Mouse (Mus musculus): ENCODE measurements around the gene Gm49388. TPM values are rescaled to one million over a fixed set of nuclear protein-coding genes. Genes with fewer than 3 reads are reported as not detected.

Gm49388 gene
- 0.75 TPM in 1 of 2 replicates, not detected in the other for polyA plus RNA-seq (2011; ENCODE audit: insufficient read depth, insufficient read length, low replicate concordance, missing spikeins)

DNA sequence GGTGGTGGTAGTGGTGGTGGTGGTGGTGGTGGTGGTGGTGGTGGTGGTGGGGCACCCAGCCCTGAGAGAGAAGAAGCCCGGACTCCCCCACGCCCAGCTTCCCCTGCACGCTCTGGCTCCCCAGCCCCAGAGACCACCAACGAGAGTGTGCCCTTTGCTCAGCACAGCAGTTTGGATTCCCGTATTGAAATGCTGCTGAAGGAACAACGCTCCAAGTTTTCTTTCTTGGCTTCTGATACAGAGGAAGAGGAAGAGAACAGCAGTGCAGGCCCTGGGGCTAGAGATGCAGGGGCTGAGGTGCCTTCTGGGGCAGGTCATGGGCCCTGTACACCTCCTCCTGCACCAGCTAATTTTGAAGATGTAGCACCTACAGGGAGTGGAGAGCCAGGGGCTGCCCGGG is at the start of gene Gm49388:
Gene Gm49388 (plus strand): TSS at position 301 of the 400 bp plus-strand sequence.
- no peak within 1 kb of the TSS for H3K27ac ChIP-seq (ENCODE audit: control insufficient read depth, insufficient read depth, low read depth, low read length, poor library complexity)
- no peak within 1 kb of the TSS for H3K4me3 ChIP-seq (replicated peaks; ENCODE audit: control insufficient read depth, low read depth, low read length)
- WGBS = 93% methylated on average over 7 of the region's 7 CpGs
- TF ChIP-seq POLR2A (IDR thresholded peaks at IDR 0.05; ENCODE audit: borderline replicate concordance, control insufficient read depth, low read depth, low read length) (no peak), CTCF (IDR thresholded peaks at IDR 0.05; ENCODE audit: control insufficient read depth, insufficient read depth, low read length) (no peak)
- H3K4me1 ChIP-seq (ENCODE audit: control insufficient read depth, insufficient read depth, low read length) = no peaks in the 10 kb centered on the region

DNA sequence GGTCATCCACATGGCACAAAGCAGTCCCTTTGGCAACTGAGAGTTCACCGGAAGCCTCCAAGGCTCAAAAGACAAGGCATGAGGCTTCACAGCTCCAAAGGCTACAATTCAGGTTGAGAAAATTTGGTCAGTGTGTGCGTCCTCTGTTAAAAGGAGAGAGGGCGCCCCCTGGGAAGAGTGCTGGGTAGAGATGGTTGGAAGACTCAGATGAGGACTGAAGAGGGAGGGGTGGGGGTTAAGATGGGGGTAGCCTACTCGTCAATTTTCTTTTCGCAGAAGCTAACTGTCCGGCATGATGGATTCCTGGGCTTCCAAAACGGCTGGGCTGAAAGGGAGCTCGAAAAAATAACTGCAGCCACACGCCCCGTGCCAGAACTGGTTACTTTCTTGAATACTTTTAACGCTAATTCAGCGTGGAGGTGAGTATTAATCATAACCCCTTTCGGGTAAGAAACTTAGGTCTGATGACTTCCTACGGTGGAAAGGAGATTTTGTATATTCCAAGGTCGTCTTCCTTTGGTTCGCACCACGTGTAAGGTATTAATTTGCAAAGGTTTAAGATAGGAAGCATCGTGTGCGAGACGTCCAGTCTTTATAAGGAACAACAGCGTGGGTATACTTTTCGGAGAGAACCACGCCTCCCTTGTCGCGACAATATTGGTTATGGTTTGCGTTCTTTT is 40.9 kb upstream of the Gm49388 start, which contains the start of gene Fbxl19:
Gene Fbxl19 (plus strand): TSS at position 178 of the 680 bp plus-strand sequence.
- H3K4me1 ChIP-seq (ENCODE audit: control insufficient read depth, insufficient read depth, low read length) = no peaks in the 10 kb centered on the region
- H3K27ac ChIP-seq (ENCODE audit: control insufficient read depth, insufficient read depth, low read depth, low read length, poor library complexity) = peak within 1 kb of the TSS; percentile 83; the same call in 1 of the 2 replicates
- H3K4me3 ChIP-seq (replicated peaks; ENCODE audit: control insufficient read depth, low read depth, low read length) = peak within 1 kb of the TSS; percentile 95
- no peak for TF ChIP-seq POLR2A (IDR thresholded peaks at IDR 0.05; ENCODE audit: borderline replicate concordance, control insufficient read depth, low read depth, low read length)
- peak; percentile 27; the same call in 1 of the 2 replicates for TF ChIP-seq CTCF (IDR thresholded peaks at IDR 0.05; ENCODE audit: control insufficient read depth, insufficient read depth, low read length)
- WGBS = under 1% methylated on average over 26 of the region's 26 CpGs

- TF ChIP-seq POLR2A (IDR thresholded peaks at IDR 0.05; ENCODE audit: borderline replicate concordance, control insufficient read depth, low read depth, low read length) = no peak
- TF ChIP-seq CTCF (IDR thresholded peaks at IDR 0.05; ENCODE audit: control insufficient read depth, insufficient read depth, low read length) = no peak
- Histone ChIP-seq H3K4me3 (replicated peaks; ENCODE audit: control insufficient read depth, low read depth, low read length) (peak overlapping the region; percentile 95), H3K27ac (ENCODE audit: control insufficient read depth, insufficient read depth, low read depth, low read length, poor library complexity) (peak overlapping the region; percentile 83; the same call in 1 of the 2 replicates), H3K4me1 (ENCODE audit: control insufficient read depth, insufficient read depth, low read length) (no peaks in the 10 kb centered on the region)
- WGBS = 0% methylated on average over 19 of the region's 19 CpGs
Measured at GRCm38 (mm10) chr7:127745251-127745651, 40.2 kb upstream of the Gm49388 start.

DNA sequence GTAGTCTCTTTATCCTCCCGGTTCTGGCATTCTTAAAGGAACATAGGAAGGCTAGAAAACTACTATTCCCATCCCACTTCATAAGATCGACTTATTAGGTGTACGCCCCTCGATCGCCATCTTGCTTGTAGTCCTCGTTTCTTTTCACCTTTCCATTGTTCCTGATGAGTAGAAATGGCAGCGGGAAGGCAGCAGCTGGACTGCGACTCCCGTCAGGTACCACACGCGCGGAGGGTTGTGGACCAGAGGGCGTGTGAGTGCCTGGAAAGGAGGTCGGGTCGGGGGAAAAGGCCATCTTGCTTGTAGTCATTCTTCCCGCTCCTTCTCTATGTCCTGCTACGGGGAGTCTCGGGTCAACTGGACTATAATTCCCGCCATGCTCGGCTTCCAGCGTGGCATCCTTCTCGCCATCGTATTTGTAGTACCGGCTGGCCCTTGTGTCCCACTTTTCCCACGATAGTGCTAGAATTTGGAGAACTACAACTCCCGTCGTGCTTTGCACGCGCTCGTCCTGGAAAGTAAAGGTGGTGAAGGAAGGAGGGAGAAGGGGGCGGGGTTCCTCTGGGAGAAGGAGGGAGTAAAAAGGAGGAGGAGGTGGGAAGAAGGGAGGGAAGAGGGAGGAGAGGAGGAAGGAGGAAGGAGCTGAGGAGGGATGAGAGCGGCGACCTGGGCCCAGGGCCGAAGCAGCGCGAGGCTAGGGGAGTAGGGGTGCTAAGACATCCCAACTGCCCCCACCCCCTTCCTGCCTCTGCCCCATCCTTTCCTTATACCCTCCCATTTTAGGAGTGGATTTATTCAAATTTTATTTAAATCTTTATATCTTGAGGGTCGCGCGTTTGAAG is 39.5 kb upstream of the Gm49388 start:
- WGBS = under 1% methylated on average over 39 of the region's 39 CpGs
- H3K4me1 ChIP-seq (ENCODE audit: control insufficient read depth, insufficient read depth, low read length) = no peaks in the 10 kb centered on the region
- peak overlapping the region; percentile 83 for H3K27ac ChIP-seq (ENCODE audit: control insufficient read depth, insufficient read depth, low read depth, low read length, poor library complexity)
- peak overlapping the region; percentile 95 for H3K4me3 ChIP-seq (replicated peaks; ENCODE audit: control insufficient read depth, low read depth, low read length)
- TF ChIP-seq POLR2A (IDR thresholded peaks at IDR 0.05; ENCODE audit: borderline replicate concordance, control insufficient read depth, low read depth, low read length) (peak; percentile 39; the same call in 1 of the 2 replicates), CTCF (IDR thresholded peaks at IDR 0.05; ENCODE audit: control insufficient read depth, insufficient read depth, low read length) (peak; percentile 9; the same call in 1 of the 2 replicates)

DNA sequence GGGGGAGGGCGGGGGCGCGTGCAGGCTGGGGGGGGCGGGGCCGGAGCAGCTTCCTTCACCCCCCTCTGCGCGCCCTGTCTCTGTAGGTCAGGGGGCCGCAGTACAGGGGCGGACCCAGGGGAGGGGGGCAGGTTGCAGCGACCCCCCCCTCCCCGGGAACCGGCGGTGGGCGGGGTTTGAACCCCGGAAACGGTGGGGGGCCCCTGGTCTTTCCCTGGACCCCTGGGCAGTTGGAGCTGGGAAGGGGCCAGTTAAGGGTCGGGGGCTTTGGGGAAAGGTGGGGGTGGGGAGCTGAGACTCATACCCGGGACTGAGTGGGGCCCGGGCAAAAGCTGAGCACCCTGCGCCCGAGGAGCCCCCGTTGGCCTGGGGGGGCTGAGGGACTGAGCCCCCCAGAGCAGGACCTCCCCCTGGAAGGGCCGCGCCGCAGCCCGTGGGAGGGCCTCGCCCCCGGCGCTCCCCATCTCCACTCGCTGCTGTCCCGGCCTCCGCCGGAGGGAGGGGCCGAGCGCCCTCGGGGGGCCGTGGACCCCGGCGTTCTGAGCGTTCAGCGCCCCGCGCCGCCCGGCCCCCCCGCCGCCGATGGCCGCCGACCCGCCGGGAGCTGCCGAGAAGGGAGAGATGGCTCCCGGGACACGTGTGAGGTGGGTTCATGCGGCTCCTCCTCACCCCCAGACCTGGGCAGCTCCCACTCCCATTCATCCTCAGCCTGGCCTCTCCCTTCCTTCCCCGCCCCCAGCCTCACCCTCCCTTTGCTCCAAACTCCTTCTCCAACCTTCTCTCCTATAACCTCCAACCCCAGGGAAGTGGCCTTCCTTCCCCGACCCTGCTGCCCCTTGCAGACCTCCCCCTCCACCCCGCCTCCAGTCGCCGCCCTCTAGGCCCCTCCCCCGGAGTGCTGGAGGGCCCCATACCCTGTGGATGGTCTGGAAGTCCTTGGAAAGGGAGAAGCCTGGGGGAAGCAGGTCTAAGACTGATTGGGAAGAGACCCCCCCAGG is 38.6 kb upstream of the Gm49388 start:
- Histone ChIP-seq H3K4me1 (ENCODE audit: control insufficient read depth, insufficient read depth, low read length) (no peaks in the 10 kb centered on the region), H3K4me3 (replicated peaks; ENCODE audit: control insufficient read depth, low read depth, low read length) (no peak overlapping the region), H3K27ac (ENCODE audit: control insufficient read depth, insufficient read depth, low read depth, low read length, poor library complexity) (no peak overlapping the region)
- TF ChIP-seq CTCF (IDR thresholded peaks at IDR 0.05; ENCODE audit: control insufficient read depth, insufficient read depth, low read length) (no peak), POLR2A (IDR thresholded peaks at IDR 0.05; ENCODE audit: borderline replicate concordance, control insufficient read depth, low read depth, low read length) (no peak)
- WGBS = 3% methylated on average over 58 of the region's 62 CpGs

GRCm38 (mm10) chr7:127747559-127748234 is 37.7 kb upstream of the Gm49388 start:
- Histone ChIP-seq H3K4me3 (replicated peaks; ENCODE audit: control insufficient read depth, low read depth, low read length) (no peak overlapping the region), H3K4me1 (ENCODE audit: control insufficient read depth, insufficient read depth, low read length) (no peaks in the 10 kb centered on the region), H3K27ac (ENCODE audit: control insufficient read depth, insufficient read depth, low read depth, low read length, poor library complexity) (no peak overlapping the region)
- WGBS = 83% methylated on average over 6 of the region's 6 CpGs
- TF ChIP-seq CTCF (IDR thresholded peaks at IDR 0.05; ENCODE audit: control insufficient read depth, insufficient read depth, low read length) (no peak), POLR2A (IDR thresholded peaks at IDR 0.05; ENCODE audit: borderline replicate concordance, control insufficient read depth, low read depth, low read length) (no peak)

- Histone ChIP-seq H3K4me3 (replicated peaks; ENCODE audit: control insufficient read depth, low read depth, low read length) (no peak overlapping the region), H3K4me1 (ENCODE audit: control insufficient read depth, insufficient read depth, low read length) (no peaks in the 10 kb centered on the region), H3K27ac (ENCODE audit: control insufficient read depth, insufficient read depth, low read depth, low read length, poor library complexity) (no peak overlapping the region)
- WGBS = 95% methylated on average over 28 of the region's 28 CpGs
- TF ChIP-seq POLR2A (IDR thresholded peaks at IDR 0.05; ENCODE audit: borderline replicate concordance, control insufficient read depth, low read depth, low read length) = no peak
- TF ChIP-seq CTCF (IDR thresholded peaks at IDR 0.05; ENCODE audit: control insufficient read depth, insufficient read depth, low read length) = no peak
Measured at GRCm38 (mm10) chr7:127748235-127748560, 37.2 kb upstream of the Gm49388 start.

Data from bone marrow, adult 2 months (tissue).